Mouse (Mus musculus) gonadal fat pad, adult 2 months (tissue): ENCODE results near the gene Svip. TPM values are rescaled to one million over a fixed set of nuclear protein-coding genes. Genes with fewer than 3 reads are reported as not detected.

Experiments used
- DNase-seq: peaks from one replicate; pipeline ENCODE4 v3.0.0-alpha.2; 2012; ENCODE audit warnings: low read depth
- polyA plus RNA-seq: library from polyadenylated mRNA; depleted of rRNA; stranded (reverse); fragments of >200 nt; gene quantifications from 2 replicates; pipeline ENCODE4 v1.2.3, GENCODE M21; 2012; rRNA removed

Gene Svip
- polyA plus RNA-seq, 1 experiment, result 8.3 TPM

DNA sequence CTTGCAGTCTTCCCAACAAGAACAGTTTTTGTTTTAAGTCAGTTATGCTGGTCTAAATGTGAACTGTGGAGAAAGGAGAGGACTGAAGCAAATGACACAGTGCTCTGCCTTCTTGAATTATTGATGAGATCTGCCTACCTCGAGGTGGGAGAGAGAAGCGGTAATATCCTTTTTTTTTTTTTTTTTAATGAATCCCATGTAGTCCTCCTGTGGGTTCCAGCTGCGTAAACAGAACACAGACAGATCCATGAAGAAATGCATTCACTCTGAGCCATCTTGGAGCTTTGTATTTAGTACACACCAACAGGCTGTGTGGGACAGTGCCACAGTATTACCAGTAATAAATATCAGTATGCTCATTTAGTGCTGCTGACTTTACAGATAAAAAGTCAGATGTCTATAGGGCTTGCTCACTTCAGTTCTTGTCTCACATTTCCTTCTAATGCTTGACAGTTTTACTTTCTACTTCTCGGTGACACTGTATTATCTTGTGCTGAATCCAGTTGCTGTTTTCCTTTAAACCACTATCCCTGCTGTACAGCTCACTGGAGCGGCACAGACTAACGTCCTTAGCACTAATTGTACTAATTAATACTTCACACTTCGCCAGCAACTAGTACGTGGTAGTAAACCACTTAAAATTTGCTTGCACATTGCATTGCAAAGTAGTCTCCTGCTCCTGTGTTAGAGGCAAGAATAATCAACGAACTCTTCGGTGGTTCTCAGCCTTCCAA is 43.4 kb downstream of the Svip start:
- DNase-seq, result no peak

DNA sequence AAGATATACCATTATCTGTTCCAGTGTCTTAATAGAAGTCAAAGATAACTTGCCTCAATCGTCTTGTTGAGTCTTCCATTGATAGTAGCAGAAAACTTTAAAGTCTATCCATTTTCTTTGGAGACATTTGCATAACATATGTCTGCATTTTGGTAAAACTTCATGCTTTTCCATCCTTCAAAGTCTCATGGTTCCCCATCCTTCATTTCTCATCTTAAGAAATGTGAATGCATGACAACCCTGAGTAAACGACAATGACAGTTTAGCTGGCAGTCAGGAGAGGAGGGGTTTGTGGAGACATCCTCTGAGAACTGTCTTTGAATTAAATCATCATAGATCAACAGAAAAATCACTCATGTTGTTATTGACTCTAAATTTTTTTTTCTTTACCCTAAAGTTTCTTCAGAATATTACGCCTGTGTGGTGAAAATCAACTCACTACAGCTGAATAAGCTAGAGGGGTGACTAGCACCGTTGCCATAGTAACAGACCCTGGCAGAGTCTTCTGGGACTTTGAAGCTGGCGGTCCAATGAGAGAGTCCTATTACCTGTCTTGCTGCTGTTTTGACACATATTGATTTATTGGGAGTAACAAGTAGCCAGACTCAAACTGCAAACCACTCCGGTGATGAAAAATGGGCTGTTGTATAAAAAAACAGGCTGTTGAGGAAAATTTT is 45.0 kb downstream of the Svip start:
- no peak for DNase-seq

DNA sequence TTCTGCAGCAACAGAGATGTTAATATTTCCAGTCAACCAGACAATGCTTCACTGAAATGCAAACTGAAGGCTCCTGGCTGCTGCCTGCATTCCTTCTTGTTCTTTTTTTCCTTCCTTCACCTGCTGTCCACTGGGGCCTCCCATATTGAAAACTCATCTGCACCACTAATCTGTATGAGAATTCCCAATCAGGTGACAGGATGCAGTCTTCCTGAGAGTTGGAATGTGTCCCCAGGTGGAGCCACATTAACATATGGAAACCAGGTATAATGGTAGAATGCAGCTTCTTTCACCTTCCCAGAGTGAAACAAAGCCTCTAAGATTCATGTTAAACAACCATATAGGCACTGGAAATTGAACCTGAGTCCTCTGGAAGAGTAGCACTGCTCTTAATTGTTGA is 48.1 kb downstream of the Svip start:
- no peak for DNase-seq

DNA sequence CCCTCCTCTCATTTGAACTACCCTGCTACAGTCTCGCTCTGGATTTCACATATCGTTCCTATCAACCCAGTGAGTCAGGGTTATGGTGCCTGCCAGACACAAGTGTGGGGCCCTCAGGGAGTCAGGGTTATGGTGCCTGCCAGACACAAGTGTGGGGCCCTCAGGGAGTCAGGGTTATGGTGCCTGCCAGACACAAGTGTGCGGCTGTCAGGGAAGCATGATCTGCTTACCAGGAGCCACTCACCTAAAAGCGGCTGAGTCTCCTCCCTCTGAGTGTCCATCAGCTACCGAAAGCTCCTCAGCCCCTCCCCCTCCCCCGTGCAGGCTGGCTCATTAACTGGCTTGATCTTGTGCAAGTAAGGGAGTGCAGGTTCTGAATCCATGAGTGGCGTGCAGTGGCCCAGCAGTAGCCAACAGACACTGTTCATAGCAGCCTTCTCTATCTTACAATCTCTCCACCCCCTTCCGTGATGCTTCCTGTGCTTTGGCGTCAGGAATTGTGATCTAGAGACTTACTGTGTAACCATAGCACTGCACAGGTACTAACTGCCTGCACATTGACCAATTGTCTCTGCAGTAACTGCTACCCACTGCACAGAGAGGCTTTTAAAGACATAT is 50.3 kb downstream of the Svip start:
- DNase-seq, result no peak

Other genes with a start within 250 kb of the Svip start
- gene Gas2, start 144.0 kb downstream of the Svip start, polyA plus RNA-seq, result 2.6 and 3.3 TPM in 2 replicates
- 4.2 and 4.3 TPM in 2 replicates for gene Fancf, start 143.8 kb downstream of the Svip start, polyA plus RNA-seq
- 0.49 and 2.8 TPM in 2 replicates for gene 1700015G11Rik, start 9.7 kb upstream of the Svip start, polyA plus RNA-seq